Mouse (Mus musculus) gastrocnemius, postnatal 14 days (tissue): ENCODE measurements around the gene Npy1r. TPM values are rescaled to one million over a fixed set of nuclear protein-coding genes. Genes with fewer than 3 reads are reported as not detected.

ENCODE experiments used
- total RNA-seq, 2 experiments: library from RNA; stranded (reverse); gene quantifications; 2 replicates each; pipeline ENCODE4 v1.2.3; 2021

The Npy1r gene
- total RNA-seq, 2 experiments from 2014 or later: 1.1 to 2.6 TPM

Other genes starting within 250 kb of the Npy1r start
- 1 to 10 TPM; 4.6 TPM for gene Tma16, start 210.7 kb upstream of the Npy1r start, total RNA-seq
- not detected for gene Tktl2, start 185.4 kb upstream of the Npy1r start, total RNA-seq
- gene Npy5r, start 9.1 kb upstream of the Npy1r start, total RNA-seq: not detected
- gene Naf1, start 163.0 kb downstream of the Npy1r start, total RNA-seq: 1 to 10 TPM; 3.0 to 3.3 TPM